Mouse (Mus musculus) thymus, postnatal 36 days (tissue): ENCODE measurements around the gene Prm2.

Experiments used
- DNase-seq, 2 experiments: peaks; one replicate each; pipeline ENCODE4 v3.0.0; 2022; ENCODE audit warnings: mixed read lengths in 2 of 2

The Prm2 gene

DNA sequence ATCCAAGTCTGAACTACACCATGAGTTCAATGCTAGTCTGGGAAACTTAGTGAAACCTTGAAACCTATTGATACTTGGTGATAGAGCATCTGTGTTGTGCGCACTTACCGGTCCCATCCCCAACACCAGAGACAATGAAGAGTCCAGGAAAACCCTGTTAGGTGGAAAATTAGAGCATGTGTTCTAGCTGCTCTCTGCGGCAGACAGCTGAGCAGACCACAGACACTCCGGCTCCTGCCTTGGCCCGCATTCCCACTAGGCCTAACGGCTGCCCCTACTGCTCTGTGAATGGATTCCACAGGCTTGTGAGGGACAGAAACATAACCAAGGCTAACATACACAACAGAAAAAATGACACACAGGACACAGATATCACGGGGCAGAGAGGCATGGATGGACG, 22.4 kb downstream of the Prm2 start:
- no peak for DNase-seq

DNA sequence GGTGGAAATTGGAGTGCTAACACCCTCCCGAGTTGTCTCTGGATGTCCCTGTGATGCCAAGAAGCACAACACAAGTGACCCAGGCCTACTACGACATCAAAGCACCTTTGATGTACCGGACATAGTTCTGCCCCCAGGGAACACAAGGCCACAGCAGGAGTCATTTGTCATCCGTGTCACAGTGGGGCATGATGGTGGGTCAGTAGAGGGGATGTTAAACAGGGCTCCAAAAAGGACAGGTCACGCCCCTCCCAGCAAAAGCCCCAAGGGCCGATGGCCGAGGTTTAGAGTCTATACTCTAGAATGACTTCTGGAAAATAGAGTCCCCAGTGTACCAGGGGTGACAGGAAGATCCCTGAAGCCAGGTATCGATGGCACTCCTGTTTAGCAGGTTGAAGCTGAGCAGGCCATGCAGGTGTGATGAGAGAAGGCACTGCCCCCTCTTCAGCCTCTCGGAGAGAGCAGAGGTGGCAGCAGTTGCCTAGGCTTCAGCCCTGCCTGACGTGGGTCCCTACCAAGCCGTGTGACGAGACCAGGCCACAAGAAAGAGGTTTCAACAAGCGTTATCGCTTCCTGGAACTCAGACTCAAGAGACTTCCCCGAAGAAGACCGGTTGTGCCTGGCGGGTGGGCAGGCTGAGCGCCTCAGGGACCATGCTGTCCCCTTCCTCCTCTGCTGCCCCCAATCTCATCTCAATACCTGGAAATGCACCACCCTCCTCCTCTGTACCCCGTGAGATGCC, 24.0 kb downstream of the Prm2 start:
- DNase-seq = peak; percentile 72 to 85

GRCm38 (mm10) chr16:10770531-10771325, 25.2 kb downstream of the Prm2 start:
- peak in 1 of 2 experiments; percentile 56 for DNase-seq

- DNase-seq = peak; percentile 72 to 83
These were observed 26.3 kb downstream of the Prm2 start for GRCm38 (mm10) chr16:10769661-10770060.

GRCm38 (mm10) chr16:10768821-10769220, 27.1 kb downstream of the Prm2 start:
- DNase-seq = peak in 1 of 2 experiments; percentile 50

GRCm38 (mm10) chr16:10767158-10767557, 28.8 kb downstream of the Prm2 start:
- peak; percentile 71 to 77 for DNase-seq

DNA sequence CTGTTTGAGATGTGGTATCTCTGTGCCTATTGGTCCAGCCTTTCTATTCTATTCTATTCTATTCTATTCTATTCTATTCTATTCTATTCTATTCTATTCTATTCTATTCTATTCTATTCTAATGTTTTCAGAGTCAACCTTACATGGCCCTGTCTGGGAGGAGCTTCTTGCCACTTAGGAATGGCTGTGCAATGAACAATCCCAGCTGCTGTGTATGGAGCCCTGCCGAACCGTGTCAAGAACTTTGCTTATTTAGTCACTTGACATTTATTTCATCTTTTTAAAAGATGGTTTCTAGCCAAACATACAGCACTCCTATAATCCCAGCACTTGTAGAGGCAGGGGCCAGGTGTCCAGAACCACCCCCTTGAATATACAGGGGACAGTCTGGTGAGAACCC, 31.6 kb downstream of the Prm2 start:
- no peak for DNase-seq

GRCm38 (mm10) chr16:10763540-10764264, 32.2 kb downstream of the Prm2 start:
- DNase-seq = no peak

- DNase-seq = no peak
These were observed 33.3 kb downstream of the Prm2 start for GRCm38 (mm10) chr16:10762569-10763180.

DNA sequence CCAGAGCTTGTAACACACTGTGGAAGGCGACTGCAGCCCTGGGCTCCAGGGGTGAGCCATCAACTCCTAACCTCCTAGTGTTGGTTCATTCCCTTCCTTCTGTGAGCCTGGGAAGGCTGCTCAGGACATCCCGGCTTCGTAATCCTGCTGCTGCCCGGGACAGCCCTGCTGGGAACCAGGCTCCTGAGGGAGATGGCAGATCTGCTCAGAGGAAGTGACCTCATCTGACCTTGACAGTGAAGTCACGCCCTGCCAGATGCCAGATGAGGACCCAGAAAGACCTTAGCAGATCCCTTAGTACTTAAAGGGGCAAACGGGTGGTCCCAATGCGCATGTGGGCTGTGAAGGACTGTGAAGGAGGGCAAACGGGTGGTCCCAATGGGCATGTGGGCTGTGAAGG, 34.8 kb downstream of the Prm2 start:
- DNase-seq = no peak

DNA sequence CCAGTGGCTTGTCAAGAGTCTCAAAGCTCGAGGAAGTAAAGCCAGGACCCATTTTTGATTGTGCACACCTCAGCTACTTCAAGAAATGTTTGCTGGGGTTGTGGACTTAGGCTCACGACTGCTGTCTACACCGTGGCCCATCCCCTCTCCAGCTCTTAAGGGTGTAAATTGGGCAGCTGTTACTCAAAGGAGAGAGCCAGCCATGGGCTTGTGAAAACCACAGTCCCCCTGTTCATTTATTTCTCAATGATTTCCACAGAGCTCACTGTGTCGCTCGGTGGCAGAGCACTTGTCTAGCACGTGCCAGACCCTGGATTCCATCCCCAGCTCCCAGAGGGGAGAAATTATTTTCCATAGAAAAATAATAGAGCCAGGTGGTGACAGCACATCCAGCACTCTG, 39.8 kb downstream of the Prm2 start:
- DNase-seq = no peak

GRCm38 (mm10) chr16:10754521-10755296, 41.2 kb downstream of the Prm2 start:
- DNase-seq = no peak

DNA sequence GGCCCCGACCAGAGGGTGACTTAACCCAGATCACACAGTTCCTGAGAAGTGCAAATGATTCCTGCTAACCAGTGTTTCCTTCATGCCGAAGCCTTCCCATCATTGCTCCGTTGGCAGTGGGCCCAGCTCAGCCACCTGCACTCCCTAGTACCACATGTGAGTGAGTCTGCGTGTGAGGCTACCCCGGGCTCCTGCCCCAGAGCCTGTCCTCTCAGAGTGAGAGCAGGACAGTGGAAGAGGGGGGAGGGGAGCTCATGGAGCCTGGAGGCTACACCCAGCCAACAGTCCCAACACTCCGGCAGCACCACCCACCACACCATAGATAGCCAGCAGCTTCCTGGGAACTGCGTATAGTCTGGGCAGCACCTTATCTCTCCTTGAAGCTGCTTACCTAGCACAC, 46.1 kb downstream of the Prm2 start:
- no peak for DNase-seq

GRCm38 (mm10) chr16:10749226-10749625, 46.7 kb downstream of the Prm2 start:
- DNase-seq = peak in 1 of 2 experiments; percentile 67
